Mouse (Mus musculus): ENCODE measurements at regions not wholly inside any gene's neighbourhood (a gene's known extent, or its start where the extent isn't known, plus 50 kb on each side); places are given as distances from the start of the nearest gene placed in this dataset.
A peak's percentile ranks its signal among the peaks of the same experiment; 100 is the strongest.

DNA sequence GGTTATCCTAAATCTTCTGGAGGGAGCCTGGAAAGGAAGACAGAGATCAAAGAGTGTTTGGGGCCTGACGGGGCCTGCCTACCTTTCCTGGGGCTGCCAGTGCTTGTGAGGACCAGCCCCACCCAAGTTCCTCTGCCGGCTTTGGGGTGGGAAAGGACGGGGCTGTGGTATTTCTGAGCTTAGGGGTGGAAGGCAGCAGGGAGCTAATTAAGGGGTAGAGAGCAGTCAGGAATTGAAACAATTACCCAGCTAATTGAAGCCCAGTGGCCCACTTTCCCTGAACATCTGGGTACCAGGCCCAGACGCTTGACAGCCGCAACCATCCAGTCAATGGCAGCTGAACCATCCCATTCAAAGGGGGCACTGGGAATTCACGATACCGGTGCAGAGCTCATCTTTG, 101.2 kb upstream of the Mycn start:
- DNase-seq (ENCODE audit: low spot score in 2 of 2), result no peak

GRCm38 (mm10) chr12:13035108-13035741, 93.5 kb upstream of the Mycn start:
- no peak for DNase-seq (ENCODE audit: low spot score in 2 of 2)

DNA sequence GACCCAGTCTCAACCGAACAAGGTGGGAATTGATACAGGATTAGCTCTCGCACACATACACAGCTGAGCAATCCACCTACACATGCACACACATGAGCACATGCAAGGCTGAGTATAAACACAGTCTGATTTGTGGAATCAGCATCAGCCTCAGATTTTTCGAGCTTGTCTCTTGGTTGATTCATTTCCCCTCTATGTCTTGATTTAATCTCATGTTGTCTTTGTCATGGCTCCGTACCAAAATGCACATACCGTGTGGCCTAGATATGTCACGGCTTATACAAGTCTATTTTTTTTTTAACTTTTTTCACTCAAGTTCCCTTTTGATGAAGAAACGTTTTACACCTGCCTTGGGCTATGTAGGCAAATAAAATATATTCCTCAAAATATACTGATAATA, 88.6 kb upstream of the Mycn start:
- no peak for DNase-seq (ENCODE audit: low spot score in 2 of 2)

GRCm38 (mm10) chr12:13028086-13028485, 86.4 kb upstream of the Mycn start:
- no peak for DNase-seq (ENCODE audit: low spot score in 2 of 2)

GRCm38 (mm10) chr12:13026041-13026580, 84.4 kb upstream of the Mycn start:
- peak in 1 of 2 experiments; percentile 65 for DNase-seq (ENCODE audit: low spot score in 2 of 2)

DNA sequence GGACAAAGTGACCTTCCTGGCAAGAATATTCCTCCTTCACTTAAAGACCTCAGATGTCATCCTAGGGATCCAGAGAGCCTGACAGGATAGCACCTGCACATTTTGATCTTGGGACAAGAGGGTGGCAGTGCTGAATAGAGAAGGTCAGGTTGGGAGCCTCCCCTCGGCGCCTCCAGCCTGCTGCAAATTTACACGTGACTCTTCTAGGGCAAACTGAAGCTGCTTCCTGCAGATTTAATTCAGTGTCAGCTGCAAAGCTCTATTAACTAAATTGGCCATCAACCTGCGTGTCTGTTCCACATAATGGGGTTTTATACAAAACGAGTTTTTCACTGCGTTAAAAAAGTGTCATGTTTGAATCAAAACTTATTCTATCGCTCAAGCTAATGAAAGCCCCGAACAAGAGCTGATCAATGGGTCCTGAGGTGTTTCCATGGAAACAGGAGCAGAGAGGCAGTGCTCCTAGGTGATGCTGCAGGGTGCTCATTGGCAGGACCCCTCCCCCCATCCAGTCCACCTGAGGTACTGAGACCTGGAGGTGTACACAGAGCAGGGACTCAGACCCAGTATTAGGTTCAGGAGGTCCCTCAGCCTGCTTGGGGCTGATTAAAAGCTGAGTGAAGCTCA, 82.6 kb upstream of the Mycn start:
- DNase-seq (ENCODE audit: low spot score in 2 of 2), result no peak

DNA sequence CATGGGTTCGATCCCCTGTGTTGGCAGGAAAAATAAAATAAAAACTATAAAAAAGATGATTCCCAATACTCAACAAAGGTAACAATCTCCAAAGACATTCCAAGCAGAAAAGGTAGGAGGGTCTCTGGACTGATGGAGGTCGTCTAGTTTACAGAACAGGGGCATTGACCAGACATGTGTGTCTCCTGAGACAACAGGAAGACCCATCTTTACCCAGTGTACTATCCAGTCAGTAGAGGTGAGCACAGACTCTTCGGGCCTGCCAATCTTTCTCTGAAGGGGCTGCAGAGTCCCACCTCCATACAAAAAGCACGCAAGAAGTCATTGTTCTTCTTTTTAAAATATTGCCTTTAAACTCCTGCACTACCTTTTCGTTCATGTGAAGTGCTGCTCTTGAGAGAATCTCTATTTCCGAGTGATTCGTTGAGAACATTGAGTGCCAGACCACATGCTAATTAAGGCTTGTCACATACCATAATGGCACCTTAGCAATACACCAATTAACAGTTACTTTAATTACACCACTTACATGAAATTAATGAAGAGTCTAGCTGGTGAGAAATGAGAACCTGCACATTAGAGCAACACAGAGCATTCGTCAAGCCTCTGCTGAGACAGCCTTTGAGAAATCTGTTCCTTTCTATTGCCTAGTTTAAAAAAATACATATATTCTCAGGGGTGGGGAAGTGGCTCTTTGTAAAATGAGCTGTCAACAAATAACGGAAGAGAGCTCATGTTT, 69.5 kb upstream of the Mycn start:
- no peak for DNase-seq (ENCODE audit: low spot score in 2 of 2)

GRCm38 (mm10) chr12:13010405-13010804, 68.7 kb upstream of the Mycn start:
- no peak for DNase-seq (ENCODE audit: low spot score in 2 of 2)

GRCm38 (mm10) chr12:13009470-13009869, 67.8 kb upstream of the Mycn start:
- peak in 1 of 2 experiments; percentile 17 for DNase-seq (ENCODE audit: low spot score in 2 of 2)

DNA sequence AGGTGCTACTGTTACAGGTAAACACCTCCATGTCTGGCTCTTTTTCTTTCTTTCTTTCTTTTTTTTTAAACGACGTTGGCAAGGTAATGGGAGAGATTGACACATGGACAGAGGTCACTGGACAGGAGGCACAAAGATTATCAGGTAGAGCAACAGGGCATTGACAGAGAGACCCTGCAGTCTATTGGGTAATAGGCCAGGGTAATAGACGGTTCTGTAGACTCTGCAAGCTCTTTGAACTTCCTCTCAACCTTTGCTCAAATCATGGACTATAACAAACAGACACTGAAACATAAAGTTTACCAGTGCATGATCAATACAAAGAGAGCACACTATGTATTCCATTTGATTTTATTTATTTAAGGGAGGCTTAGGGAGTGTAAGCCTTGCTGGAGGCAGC, 61.0 kb upstream of the Mycn start:
- no peak for DNase-seq (ENCODE audit: low spot score in 2 of 2)

GRCm38 (mm10) chr12:13002069-13002590, 60.4 kb upstream of the Mycn start:
- no peak for DNase-seq (ENCODE audit: low spot score in 2 of 2)

- DNase-seq (ENCODE audit: low spot score in 2 of 2), result no peak
Observed at GRCm38 (mm10) chr12:12995974-12996361, 54.3 kb upstream of the Mycn start.

DNA sequence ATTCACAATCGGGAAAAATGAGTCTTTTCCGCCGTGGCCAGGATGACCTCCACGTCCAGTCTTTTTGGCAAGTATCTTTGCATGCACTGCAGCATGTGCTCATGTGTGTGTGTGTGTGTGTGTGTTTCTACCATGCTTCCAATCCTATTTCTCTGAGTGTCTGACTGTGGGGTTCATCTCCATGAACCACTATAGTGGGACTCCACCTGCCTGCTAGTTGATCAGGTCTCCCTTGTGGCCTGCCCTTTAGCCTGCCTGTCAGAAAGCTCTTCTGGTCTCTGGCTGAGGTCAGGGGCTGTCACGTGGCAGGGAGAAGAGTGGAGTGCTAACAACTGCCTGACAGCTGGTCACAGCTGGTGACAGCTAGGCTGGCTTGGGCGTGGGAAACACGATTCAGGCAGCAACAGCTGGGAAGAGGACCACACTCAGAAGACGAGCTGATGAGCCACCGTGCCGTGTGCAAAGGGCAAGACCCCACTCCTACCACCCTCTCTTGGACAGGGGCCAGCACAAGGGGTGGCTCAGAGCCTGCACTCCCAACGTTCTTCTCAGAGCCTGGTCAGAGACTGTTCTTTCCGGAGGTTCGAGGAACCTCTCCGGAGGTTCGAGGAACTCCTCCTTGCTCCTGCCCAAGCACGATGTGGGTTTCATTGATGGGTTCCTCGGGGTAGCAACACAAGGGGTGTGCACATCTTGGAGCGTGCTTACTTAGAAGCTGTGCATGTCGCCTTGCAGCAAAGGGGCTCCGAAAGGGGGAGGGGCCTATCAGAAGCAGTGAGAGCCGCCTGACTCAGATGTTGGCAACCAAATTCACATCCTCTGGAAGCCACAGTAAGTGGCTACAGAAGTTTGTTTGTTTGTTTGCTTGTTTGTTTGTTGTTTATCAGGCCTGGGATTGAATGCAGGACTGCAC, 53.6 kb upstream of the Mycn start:
- DNase-seq (ENCODE audit: low spot score in 2 of 2), result no peak

DNA sequence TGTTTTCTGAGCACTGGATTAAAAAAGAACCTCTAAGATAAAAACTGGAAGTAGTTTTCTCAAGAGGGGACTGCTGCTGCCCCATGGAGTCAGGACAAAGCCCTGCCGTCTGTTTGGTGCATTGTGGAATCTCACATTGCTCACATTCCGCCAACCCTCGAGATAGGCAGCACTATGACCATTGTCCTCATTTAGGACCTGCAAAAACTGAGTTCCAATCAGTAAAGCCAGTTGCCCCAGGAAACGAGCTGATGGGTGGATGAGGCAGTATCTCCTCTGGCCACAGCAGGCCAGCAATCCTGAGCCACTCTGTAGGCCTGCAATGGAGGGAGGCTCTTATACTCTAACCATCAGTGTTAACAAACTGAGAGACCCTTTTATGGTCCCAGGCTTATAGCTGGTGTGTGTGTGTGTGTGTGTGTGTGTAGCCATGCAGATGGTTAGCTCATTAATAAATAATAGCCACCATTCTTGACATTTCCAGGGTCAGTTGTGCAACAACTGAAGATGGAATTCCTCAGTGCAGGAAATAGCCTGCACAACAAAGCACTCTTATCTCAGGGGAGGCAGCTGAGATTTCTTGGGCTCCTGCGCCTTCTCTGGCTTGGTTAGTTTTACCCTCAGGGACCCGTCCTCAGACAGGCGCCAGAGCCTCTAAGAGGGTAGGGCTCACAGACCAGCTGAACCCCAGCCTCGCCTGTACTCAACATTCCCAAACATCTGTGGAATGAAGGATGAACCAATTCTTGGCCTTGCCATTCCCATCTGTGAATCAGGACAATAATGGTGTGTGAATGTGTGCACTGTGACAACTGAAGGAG, 52.4 kb upstream of the Mycn start:
- DNase-seq (ENCODE audit: low spot score in 2 of 2), result no peak
